Mouse (Mus musculus): ENCODE measurements around the gene Creb3l1.
A peak's percentile ranks its signal among the peaks of the same experiment; 100 is the strongest.

Creb3l1 gene

GRCm38 (mm10) chr2:91965417-91965816, 58.9 kb downstream of the Creb3l1 start:
- DNase-seq (ENCODE audit: extremely low spot score, low spot score) = peak; percentile 39

GRCm38 (mm10) chr2:91964610-91965204, 59.6 kb downstream of the Creb3l1 start:
- no peak for DNase-seq (ENCODE audit: extremely low spot score, low spot score)

DNA sequence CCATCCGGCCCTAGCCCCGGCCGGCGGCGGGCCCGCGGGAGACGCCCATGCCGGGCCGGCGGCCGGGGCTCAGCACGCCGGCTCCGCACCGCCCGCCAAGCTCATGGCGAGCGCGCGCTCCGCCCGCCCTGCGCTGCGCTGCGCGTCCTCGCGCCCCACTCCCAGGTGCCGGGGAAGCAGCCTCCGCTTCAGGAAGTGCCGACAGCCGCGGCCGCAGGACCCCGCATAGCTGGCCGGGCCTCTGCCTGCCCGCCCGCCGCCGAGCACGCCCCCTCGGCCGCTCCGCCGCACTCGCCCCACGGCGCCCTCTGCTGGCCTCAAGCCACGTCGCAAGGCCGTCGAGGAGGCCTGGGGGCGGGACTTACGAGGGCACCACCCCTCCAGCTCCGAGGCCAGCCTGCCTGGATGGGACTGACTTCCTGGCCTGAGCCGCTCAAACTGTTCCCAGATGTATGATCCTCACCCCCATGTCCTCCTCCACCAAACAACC, 60.8 kb downstream of the Creb3l1 start:
- DNase-seq (ENCODE audit: extremely low spot score, low spot score) = peak; percentile 97

DNA sequence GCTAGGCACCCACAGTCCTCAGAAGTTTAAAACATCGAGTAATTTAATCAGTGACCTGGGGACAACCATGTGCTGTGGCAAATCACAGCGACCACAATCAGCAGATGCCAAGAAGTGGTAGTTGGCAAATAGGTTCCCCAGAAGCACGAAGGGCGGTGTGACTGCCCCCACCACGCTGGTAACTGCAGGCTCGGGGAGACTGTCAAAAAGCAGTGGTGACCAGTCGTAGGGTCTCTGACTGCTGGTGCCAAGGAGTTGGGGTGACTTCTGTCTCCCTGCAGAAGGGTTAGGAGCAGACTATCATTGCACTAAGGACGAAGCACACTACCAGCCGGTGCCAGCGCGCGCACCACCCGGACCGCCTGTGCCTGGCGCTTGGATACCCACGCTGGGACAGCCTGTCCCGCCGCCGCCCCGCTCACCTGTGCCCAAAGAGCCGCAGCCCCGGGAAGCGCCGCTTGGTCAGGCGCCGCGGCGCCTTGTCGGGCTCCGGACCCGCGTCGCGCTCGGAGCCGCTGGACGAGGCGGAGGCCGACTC, 61.4 kb downstream of the Creb3l1 start:
- DNase-seq (ENCODE audit: extremely low spot score, low spot score) = no peak

- DNase-seq (ENCODE audit: extremely low spot score, low spot score) = no peak
Measured at GRCm38 (mm10) chr2:91961901-91962761, 62.2 kb downstream of the Creb3l1 start.

DNA sequence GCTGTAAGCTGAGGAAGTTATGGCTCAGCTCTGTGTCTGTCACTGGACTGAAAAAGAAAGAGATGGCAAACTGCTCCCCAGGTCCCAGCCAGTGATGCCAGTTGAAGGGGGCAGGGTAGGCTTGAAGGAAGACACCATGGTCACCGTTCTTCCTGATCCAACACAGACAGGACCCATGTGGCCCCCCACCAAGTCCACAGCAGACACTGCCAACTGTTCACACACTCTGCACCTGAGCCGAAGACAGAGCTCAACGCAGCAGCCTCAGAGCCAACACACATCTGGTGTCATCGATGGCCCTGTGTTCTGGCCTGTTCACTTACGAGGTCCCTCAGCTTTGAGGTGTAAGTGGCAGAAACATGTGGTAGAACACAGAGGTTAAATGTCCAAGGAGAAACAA, 63.8 kb downstream of the Creb3l1 start:
- no peak for DNase-seq (ENCODE audit: extremely low spot score, low spot score)

GRCm38 (mm10) chr2:91959544-91960410, 64.5 kb downstream of the Creb3l1 start:
- no peak for DNase-seq (ENCODE audit: extremely low spot score, low spot score)

- DNase-seq (ENCODE audit: extremely low spot score, low spot score) = peak; percentile 57
Measured at GRCm38 (mm10) chr2:91958701-91959457, 65.4 kb downstream of the Creb3l1 start.

DNA sequence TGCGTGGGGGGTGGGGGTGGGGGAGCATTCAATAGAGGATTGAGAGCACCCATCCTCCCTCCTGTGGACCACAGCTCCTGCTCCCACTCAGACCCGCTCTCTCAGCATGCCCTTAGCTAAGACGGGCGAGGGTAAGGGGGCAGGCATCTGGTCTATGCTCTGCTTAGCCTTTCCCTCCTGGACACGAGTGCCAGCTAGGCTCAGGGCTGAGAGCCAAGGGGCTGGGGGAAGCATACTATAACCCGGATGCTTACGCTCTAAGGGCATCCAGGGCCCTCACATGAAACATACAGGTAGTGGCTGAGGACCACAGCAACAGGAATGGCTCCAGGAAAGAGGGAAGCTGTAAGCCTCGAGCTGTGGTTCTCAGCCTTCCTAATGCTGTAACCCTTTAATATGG, 66.3 kb downstream of the Creb3l1 start:
- no peak for DNase-seq (ENCODE audit: extremely low spot score, low spot score)

DNA sequence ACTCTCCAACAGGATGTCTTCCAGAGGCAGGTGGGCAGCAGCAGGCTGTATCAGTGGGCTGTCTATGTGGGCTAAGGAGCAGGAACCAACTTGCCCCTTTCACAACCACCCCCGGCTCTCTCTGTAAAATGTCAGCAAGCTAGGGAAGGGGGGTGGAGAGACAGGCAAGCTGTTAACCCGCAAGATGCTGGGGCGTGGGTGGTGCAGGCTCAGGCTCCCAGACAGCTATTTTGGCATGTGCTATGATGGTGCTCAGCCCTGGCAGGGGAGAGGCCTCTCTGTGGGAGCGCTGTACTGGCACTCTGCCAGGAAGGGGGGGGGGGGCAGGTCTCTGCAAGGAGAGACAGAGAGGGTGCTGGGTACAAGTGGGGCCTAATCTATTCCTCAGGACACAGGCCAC, 67.2 kb downstream of the Creb3l1 start:
- DNase-seq (ENCODE audit: extremely low spot score, low spot score) = no peak

- DNase-seq (ENCODE audit: extremely low spot score, low spot score) = no peak
Measured at GRCm38 (mm10) chr2:91955875-91956274, 68.4 kb downstream of the Creb3l1 start.

- no peak for DNase-seq (ENCODE audit: extremely low spot score, low spot score)
Measured at GRCm38 (mm10) chr2:91955121-91955591, 69.1 kb downstream of the Creb3l1 start.

- no peak for DNase-seq (ENCODE audit: extremely low spot score, low spot score)
Measured at GRCm38 (mm10) chr2:91953825-91954224, 70.5 kb downstream of the Creb3l1 start.

GRCm38 (mm10) chr2:91950275-91951085, 73.8 kb downstream of the Creb3l1 start:
- no peak for DNase-seq (ENCODE audit: extremely low spot score, low spot score)

DNA sequence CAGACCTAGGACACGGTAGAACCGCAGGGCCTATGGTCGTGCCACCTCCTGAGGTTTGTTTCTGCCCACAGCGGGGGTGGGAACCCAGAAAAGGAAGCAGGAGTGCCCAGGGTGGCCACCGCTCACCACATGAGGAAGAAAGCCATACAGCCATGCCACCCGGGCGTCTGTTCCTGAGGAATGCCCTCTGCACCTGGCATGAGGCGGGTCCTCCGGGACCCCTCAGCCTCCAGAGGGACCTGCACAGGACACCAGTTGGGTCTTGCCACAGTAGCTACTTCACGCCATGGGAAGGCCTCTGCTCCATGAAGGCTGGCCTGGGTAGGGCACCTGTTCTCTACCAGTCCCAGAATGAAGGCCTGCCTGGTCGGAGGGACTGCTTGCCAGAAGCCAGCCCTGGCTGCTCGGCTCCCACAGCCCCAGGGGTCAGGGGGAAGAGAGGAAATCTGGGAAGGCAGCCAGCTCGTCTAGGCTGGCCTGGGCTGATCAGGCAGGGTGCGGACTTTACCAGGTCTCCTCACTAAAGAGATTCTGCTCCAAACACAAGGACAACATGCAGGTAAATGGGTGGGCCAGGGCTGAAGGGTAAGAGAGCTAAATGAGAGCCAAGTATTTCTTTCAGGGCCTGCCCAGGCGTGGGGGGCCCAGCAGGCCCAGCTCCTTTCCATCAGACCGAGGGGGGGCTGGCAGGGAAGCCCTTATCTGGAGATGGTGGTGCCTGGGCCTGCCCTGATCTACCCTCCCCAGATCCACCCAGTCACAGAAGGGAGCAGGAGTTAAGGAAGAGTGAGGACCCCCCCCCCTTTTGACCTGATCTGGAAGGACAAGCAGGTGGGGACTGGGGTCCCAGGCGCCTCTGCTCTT, 74.7 kb downstream of the Creb3l1 start:
- DNase-seq (ENCODE audit: extremely low spot score, low spot score) = no peak

- no peak for DNase-seq (ENCODE audit: extremely low spot score, low spot score)
Measured at GRCm38 (mm10) chr2:91948792-91949241, 75.5 kb downstream of the Creb3l1 start.

DNA sequence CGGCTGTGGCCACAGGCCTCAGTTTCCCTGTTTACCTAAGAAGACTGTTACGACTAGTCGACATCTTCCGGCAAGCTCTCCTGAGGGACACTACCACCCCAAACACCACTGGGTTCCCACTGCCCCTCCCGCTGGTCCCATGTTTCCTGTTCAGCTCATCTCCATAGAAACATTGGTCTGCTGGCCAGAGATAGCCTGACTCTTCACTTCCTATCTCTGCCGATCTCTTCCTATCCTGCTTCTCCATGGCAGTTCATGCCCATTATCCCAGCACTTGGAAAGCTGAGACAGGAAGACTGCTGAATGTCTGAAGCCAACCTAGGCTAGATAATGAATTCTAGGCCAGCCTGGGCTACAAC, 76.2 kb downstream of the Creb3l1 start:
- DNase-seq (ENCODE audit: extremely low spot score, low spot score) = no peak

- no peak for DNase-seq (ENCODE audit: extremely low spot score, low spot score)
Measured at GRCm38 (mm10) chr2:91947397-91948150, 76.7 kb downstream of the Creb3l1 start.

Data from neural tube, embryonic 10.5 days (tissue).